Mouse (Mus musculus): ENCODE measurements around the gene Mesp1. TPM values are rescaled to one million over a fixed set of nuclear protein-coding genes. Genes with fewer than 3 reads are reported as not detected.
"Not testable (repeated sequence)": the region's sequence is repeated elsewhere in the genome, so short reads cannot be mapped to it uniquely, and the experiment has no call there.

Mesp1 gene
- polyA plus RNA-seq, 1 experiment from 2014 or later = not detected

DNA sequence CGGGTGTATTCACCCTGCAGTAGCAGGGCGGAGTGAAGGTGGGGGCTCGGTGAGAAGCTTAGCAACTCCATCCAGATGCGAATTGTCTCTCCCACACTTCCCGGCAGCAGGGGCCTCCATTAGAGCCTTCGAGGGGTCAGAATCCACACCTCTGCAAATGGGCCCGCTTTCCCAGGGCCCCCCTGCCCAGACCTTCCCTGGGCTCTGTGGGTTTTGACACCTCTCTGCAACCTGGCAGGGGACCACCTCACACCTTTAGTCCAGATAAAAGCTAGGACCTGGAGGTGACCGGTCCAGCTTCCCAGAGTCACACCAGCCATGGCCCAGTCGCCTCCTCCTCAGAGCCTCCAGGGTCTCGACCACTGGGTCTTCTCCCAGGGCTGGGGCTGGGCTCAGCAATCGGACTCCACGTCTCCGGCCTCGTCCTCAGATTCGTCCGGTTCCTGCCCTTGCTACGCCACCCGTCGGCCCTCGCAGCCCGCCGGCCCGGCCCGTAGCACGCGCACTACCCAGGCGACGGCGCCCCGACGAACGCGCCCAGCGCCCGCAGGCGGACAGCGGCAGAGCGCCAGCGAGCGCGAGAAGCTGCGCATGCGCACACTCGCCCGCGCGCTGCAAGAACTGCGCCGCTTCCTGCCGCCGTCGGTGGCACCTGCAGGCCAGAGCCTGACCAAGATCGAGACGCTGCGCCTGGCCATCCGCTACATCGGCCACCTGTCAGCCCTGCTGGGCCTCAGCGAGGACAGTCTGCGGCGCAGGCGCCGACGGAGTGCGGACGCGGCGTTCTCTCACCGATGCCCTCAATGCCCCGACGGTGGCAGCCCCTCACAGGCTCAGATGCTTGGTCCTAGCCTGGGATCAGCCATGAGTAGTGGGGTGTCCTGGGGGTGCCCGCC, 17.3 kb upstream of the Mesp1 start, which contains the start of gene Mesp2:
Mesp2 (plus strand) TSS at position 117 of the 896 bp plus-strand sequence.
- H3K4me3 ChIP-seq = peak within 1 kb of the TSS; percentile 38
- H3K9ac ChIP-seq (replicated peaks) = peak within 1 kb of the TSS; percentile 52
- H3K9me3 ChIP-seq = no peaks in the 10 kb centered on the region
- H3K4me2 ChIP-seq (replicated peaks) = peak within 1 kb of the TSS; percentile 56
- WGBS = 20% methylated on average over 64 of the region's 71 CpGs
- H3K4me1 ChIP-seq = no peaks in the 10 kb centered on the region
- peaks cover 37% of the 10 kb centered on the region for H3K27me3 ChIP-seq
- no peak within 1 kb of the TSS for H3K27ac ChIP-seq (replicated peaks)
- peak; percentile 80 for ATAC-seq (ENCODE audit: low FRiP score, low read depth)
- H3K36me3 ChIP-seq = no peaks in the 10 kb centered on the region

DNA sequence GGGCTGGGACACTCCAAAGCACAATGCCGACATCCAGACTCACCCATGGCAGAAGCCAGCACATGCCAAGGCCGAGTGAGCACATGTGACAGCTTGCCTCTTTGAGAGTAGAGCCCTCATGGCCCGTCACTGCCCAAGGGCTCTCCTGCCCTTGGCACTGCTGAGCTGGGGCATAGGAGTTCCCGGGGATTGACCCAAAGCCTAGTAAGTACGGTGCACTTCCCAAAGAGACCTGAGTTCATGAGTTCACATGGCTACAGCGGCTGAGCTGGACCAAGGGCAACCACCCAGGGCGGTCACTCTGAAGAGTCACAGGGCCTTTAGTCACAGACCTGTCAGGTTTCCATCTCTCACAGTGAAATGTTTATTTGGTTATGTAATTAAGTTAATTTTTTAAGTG, 15.0 kb upstream of the Mesp1 start:
- Histone ChIP-seq H3K9me3 (no peaks in the 10 kb centered on the region), H3K27ac (replicated peaks) (no peak overlapping the region), H3K27me3 (peaks cover 37% of the 10 kb centered on the region), H3K36me3 (no peaks in the 10 kb centered on the region), H3K4me3 (no peak overlapping the region), H3K9ac (replicated peaks) (no peak overlapping the region), H3K4me2 (replicated peaks) (no peak overlapping the region), H3K4me1 (no peaks in the 10 kb centered on the region)
- WGBS = 90% methylated on average over 7 of the region's 7 CpGs
- no peak for ATAC-seq (ENCODE audit: low FRiP score, low read depth)

DNA sequence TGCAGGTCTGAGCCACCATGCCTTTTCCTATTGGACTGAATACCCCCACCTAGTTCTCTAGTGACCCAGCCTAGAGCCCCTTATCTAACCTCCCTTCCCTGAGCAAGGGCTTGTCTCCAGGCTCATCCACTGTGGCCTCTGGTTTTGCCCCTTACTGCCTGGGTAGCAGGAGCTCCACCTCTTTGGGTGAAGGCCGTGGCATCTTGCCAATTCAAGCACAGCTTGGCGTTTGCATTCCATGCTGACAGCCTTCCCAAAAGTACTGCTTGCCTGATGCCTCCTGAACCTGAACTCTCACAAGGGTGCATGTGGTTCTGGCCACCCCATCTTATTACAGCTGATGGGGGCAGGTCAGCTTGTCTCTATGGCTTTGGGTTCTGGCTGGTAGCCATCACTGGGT, 10.3 kb upstream of the Mesp1 start:
- no peaks in the 10 kb centered on the region for H3K36me3 ChIP-seq
- no peaks in the 10 kb centered on the region for H3K9me3 ChIP-seq
- 0 out of 2 replicates have a peak, but pooled peaks cover 5% of the 10 kb centered on the region for H3K27me3 ChIP-seq
- H3K4me3 ChIP-seq = no peak overlapping the region
- H3K4me1 ChIP-seq = no peaks in the 10 kb centered on the region
- H3K27ac ChIP-seq (replicated peaks) = no peak overlapping the region
- WGBS = 75% methylated on average over 2 of the region's 2 CpGs
- H3K4me2 ChIP-seq (replicated peaks) = no peak overlapping the region
- H3K9ac ChIP-seq (replicated peaks) = no peak overlapping the region
- no peak for ATAC-seq (ENCODE audit: low FRiP score, low read depth)

DNA sequence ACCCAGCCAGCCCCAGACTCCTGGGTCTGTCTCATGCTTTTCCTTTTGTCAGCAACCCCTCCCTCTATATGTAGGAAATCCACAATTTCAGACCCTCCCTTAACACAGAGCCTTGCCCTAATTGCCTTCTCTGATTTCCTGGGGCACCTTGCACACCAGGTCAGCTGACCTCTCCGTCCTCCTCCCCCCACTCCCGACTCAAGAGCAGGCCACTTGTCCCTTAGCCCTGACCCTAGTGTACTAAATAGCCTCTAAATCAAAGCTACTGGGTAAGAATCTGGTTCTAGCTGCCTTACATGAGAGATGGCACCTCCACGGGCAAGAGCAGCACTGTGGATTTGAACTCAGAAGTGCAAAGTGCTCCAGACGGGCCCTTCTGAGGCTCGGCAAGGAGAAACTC, 8.4 kb upstream of the Mesp1 start:
- Histone ChIP-seq H3K4me3 (no peak overlapping the region), H3K27ac (replicated peaks) (no peak overlapping the region), H3K4me2 (replicated peaks) (no peak overlapping the region), H3K36me3 (no peaks in the 10 kb centered on the region), H3K4me1 (peaks cover 3% of the 10 kb centered on the region; the same call in 1 of the 2 replicates), H3K27me3 (peaks cover 20% of the 10 kb centered on the region), H3K9me3 (no peaks in the 10 kb centered on the region), H3K9ac (replicated peaks) (no peak overlapping the region)
- ATAC-seq (ENCODE audit: low FRiP score, low read depth) = no peak
- WGBS = 65% methylated on average over 5 of the region's 5 CpGs

DNA sequence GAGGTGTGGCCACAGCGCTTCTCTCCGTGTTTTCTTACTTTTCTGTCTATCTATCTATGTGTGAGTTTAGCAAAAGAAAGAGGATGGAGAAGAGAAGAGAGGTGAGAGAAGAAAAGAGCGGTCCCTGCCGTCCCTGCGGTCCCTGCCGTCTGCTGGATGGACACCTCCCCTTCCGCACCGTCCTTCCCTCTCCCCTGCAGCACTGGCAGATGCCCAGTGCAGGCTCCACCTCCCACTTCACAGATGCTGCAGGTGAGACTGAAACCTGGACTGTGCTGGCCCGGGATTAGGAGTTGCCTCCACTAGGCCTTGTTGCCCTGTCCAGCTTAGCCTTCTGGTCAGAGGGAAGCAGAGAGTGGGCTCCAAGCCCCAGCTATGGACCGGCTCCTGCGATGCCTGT, 7.8 kb upstream of the Mesp1 start:
- Histone ChIP-seq H3K27me3 (peaks cover 24% of the 10 kb centered on the region), H3K27ac (replicated peaks) (no peak overlapping the region), H3K4me1 (peaks cover 3% of the 10 kb centered on the region; the same call in 1 of the 2 replicates), H3K4me2 (replicated peaks) (no peak overlapping the region), H3K9me3 (no peaks in the 10 kb centered on the region), H3K36me3 (no peaks in the 10 kb centered on the region), H3K9ac (replicated peaks) (no peak overlapping the region), H3K4me3 (no peak overlapping the region)
- 77% methylated on average over 11 of the region's 11 CpGs for WGBS
- no peak for ATAC-seq (ENCODE audit: low FRiP score, low read depth)

DNA sequence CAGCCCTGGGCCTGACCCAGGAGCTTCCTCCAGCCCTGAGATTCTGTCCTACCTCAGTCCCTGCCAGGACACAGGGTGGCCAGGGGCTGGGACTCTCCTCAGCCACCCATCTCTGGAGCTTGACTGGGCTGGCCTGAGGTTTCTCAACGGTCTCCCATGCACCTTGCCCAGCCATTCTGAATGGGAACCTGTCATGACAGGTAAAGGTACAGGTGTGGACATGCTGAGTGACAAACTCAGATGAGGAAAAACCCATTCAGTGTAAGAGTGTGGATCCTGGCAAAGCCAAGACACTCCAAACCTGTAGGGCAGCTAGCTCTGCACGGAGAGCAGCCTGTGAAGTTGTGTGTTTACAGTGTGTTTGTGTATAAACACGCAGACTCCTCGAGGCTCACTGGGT, 6.7 kb upstream of the Mesp1 start:
- 93% methylated on average over 4 of the region's 4 CpGs for WGBS
- no peaks in the 10 kb centered on the region for H3K36me3 ChIP-seq

DNA sequence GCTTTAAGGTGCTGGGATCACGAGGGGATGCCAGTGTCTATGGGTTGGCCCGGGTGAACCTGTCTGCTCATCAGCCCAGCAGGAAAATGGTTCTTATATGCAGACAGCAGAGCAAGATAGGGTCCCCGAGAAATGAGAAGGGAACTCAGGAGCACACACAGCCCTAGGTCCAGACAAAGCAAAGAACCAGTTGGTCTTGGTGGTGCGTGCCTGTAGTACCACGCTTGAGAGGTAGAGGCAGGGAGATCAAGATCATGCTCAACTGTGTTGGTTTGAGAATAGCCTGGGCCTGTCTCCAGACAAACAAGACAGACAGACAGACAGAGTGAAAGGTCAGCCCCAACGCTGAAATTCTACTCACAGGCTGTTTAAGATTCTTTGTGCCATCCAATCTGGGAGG, 5.9 kb upstream of the Mesp1 start:
- ATAC-seq (ENCODE audit: low FRiP score, low read depth) = no peak
- Histone ChIP-seq H3K9me3 (no peaks in the 10 kb centered on the region), H3K4me1 (peaks cover 3% of the 10 kb centered on the region; the same call in 1 of the 2 replicates), H3K9ac (replicated peaks) (no peak overlapping the region), H3K27me3 (peaks cover 40% of the 10 kb centered on the region), H3K4me3 (no peak overlapping the region), H3K27ac (replicated peaks) (no peak overlapping the region), H3K36me3 (no peaks in the 10 kb centered on the region), H3K4me2 (replicated peaks) (no peak overlapping the region)
- 70% methylated on average over 6 of the region's 6 CpGs for WGBS

More for the DNA sequence above, 6.7 kb upstream of the Mesp1 start:
- H3K4me2 ChIP-seq (replicated peaks) = no peak overlapping the region
- H3K27me3 ChIP-seq = peaks cover 33% of the 10 kb centered on the region
- H3K9ac ChIP-seq (replicated peaks) = no peak overlapping the region
- ATAC-seq (ENCODE audit: low FRiP score, low read depth) = no peak
- H3K4me1 ChIP-seq = peaks cover 3% of the 10 kb centered on the region; the same call in 1 of the 2 replicates
- H3K4me3 ChIP-seq = no peak overlapping the region
- H3K9me3 ChIP-seq = no peaks in the 10 kb centered on the region
- H3K27ac ChIP-seq (replicated peaks) = no peak overlapping the region

DNA sequence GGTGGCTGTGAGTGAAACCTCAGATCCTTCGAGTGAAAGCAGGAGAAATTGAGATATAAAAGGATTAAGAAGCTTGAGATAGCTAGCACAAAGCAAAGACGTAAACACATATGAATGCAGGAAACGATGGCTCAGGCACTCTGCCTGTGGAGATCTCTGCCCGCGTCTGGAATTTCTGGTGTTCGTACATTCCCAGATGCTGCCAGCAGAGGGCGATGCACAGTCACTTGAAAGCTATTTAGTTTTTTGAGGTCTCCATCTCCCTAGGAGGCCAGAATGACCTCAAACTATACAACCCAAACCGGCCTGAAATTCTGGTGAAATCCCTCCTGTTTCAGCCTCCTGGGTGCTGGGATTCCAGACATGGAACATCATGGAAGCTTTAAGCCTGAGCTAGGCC, 5.5 kb upstream of the Mesp1 start:
- Histone ChIP-seq H3K9me3 (no peaks in the 10 kb centered on the region), H3K4me2 (replicated peaks) (no peak overlapping the region), H3K27ac (replicated peaks) (no peak overlapping the region), H3K27me3 (peaks cover 45% of the 10 kb centered on the region), H3K4me1 (peaks cover 3% of the 10 kb centered on the region; the same call in 1 of the 2 replicates), H3K4me3 (no peak overlapping the region), H3K9ac (replicated peaks) (no peak overlapping the region), H3K36me3 (no peaks in the 10 kb centered on the region)
- WGBS = 2% methylated on average over 8 of the region's 8 CpGs
- ATAC-seq (ENCODE audit: low FRiP score, low read depth) = no peak

DNA sequence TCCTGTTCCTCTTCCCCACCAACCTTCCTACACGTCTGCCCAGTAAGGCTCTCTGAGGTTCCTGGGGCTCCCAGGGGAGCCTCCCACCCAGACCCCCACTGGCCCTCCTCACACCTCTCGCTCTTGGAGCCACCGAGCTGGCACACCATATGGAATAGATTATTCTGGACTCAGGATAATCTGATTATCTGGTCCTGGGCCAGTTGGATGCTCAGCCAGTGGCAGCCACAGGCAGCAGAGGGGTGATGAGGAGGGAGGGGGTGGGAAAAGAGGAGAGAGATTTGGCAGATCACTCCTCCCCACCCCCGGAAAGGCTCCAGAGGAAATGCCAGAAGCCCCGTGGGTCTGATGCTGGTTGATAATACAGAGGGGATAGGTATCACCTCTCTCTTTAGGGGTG, 5.0 kb upstream of the Mesp1 start:
- Histone ChIP-seq H3K27me3 (peaks cover 49% of the 10 kb centered on the region), H3K9me3 (no peaks in the 10 kb centered on the region), H3K9ac (replicated peaks) (0 out of 2 replicates have a peak overlapping the region, but pooled peaks have one; percentile 28), H3K36me3 (no peaks in the 10 kb centered on the region), H3K4me1 (peaks cover 3% of the 10 kb centered on the region; the same call in 1 of the 2 replicates), H3K27ac (replicated peaks) (no peak overlapping the region), H3K4me2 (replicated peaks) (no peak overlapping the region), H3K4me3 (no peak overlapping the region)
- 25% methylated on average over 5 of the region's 5 CpGs for WGBS
- ATAC-seq (ENCODE audit: low FRiP score, low read depth) = no peak

DNA sequence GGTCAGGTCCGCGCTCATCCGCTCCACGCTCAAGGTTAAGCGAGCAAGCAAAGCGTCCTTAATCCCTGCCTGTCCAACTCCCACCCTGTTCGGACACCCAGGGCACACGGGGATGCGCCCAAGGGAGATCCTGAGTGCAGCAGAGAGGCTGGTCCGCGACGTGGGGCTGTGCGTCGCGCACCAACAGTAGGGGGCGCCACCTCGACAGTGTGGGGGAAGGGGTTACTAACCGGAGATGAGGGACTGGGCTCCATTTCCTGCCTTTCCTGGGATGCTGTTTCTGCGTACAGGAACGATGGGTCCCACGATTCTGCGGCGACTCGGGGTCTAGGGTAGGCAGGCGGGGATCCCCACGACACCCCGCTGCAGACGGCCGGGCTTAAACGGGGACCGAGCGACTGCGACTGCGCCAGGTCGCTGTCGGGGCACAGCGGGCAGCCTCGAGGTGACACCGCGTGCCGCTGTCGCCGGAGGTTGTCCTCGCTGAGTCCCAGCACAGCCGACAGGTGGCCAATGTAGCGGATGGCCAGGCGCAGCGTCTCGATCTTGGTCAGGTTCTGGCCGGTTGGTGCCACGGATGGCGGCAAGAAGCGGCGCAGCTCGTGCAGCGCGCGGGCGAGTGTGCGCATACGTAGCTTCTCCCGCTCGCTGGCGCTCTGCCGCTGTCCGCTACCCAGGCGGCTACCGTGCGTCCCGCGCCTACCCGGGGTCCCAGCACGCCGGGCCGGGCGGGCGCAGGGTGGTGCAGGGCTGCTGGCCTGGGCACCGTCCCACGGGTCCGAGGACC, 760 bp downstream of the Mesp1 start:
- peak overlapping the region; percentile 45 for H3K4me3 ChIP-seq
- no peaks in the 10 kb centered on the region for H3K36me3 ChIP-seq
- peak; percentile 58; the same call in 1 of the 2 replicates for ATAC-seq (ENCODE audit: low FRiP score, low read depth)

DNA sequence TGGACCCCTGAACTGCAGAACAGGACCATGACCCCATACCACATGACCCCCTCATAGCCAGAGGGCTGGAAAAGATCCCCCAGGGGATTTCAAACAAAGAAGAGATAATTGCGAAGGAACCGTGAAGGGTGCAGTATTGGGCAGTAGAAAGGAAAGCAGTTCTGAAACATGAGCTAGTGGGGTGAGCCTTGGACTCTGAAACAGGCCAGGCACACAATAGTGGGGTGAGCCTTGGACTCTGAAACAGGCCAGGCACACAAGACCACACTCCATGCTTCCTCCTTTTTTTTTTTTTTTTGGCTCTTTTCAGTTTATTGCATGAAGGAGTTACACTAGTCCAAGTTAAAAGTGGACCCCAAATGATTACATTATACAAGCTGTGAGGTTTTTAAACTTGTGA, 3.8 kb downstream of the Mesp1 start:
- H3K27ac ChIP-seq (replicated peaks); H3K9ac ChIP-seq (replicated peaks); H3K9me3 ChIP-seq; H3K36me3 ChIP-seq; ATAC-seq (ENCODE audit: low FRiP score, low read depth); H3K4me3 ChIP-seq; H3K4me2 ChIP-seq (replicated peaks): not testable (repeated sequence)
- WGBS = 21% methylated on average over 2 of the region's 2 CpGs
- peaks cover 15% of the 10 kb centered on the region for H3K4me1 ChIP-seq
- H3K27me3 ChIP-seq = peaks cover 72% of the 10 kb centered on the region

More for the DNA sequence above, 760 bp downstream of the Mesp1 start:
- 2% methylated on average over 78 of the region's 80 CpGs for WGBS
- Histone ChIP-seq H3K4me1 (peaks cover 15% of the 10 kb centered on the region), H3K4me2 (replicated peaks) (peak overlapping the region; percentile 68), H3K27ac (replicated peaks) (no peak overlapping the region), H3K9me3 (no peaks in the 10 kb centered on the region), H3K9ac (replicated peaks) (peak overlapping the region; percentile 37; the same call in 1 of the 2 replicates), H3K27me3 (peaks cover 85% of the 10 kb centered on the region)

DNA sequence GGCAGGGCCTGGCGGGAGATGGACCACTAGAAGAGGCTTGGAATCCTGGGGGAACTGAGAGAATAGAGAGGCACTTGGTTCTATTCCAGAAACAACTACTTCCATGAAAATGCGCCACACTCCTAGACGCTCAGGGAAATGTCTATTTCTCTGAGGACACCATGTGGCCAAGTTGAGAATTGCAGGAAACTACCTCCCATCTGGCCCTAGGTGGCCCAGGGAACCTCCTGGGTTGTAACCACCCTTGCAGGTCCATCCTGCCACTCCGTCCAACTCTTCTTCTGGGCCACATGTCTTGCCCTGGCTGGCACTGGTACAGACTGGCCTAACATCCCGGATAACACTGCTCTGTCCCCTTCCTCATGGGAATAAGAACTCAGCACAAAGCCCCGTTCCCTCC, 7.3 kb downstream of the Mesp1 start:
- 19% methylated on average over 6 of the region's 6 CpGs for WGBS

More for the DNA sequence above, 7.3 kb downstream of the Mesp1 start:
- Histone ChIP-seq H3K27me3 (peaks cover 37% of the 10 kb centered on the region), H3K27ac (replicated peaks) (no peak overlapping the region), H3K4me1 (peaks cover 3% of the 10 kb centered on the region; the same call in 1 of the 2 replicates), H3K4me2 (replicated peaks) (no peak overlapping the region), H3K9me3 (no peaks in the 10 kb centered on the region), H3K9ac (replicated peaks) (no peak overlapping the region), H3K36me3 (no peaks in the 10 kb centered on the region), H3K4me3 (no peak overlapping the region)
- ATAC-seq (ENCODE audit: low FRiP score, low read depth) = no peak

All from midbrain, embryonic 12.5 days (tissue).